Mouse (Mus musculus) left cerebral cortex, postnatal 10 days (tissue): ENCODE data around the gene Egfem1. TPM values are rescaled to one million over a fixed set of nuclear protein-coding genes. Genes with fewer than 3 reads are reported as not detected.

Experiments used
- DNase-seq, 2 experiments: peaks; one replicate each; pipeline ENCODE4 v3.0.0; 2021 to 2022; ENCODE audit warnings: low spot score in 2 of 2, mixed read lengths in 1 of 2; ENCODE audit errors: extremely low spot score in 1 of 2
- intact Hi-C: fragments of 180-260 bp; cut with DNase I; formaldehyde crosslinking; loops from one replicate; pipeline ENCODE4 v1.15.1; 2025
- total RNA-seq, 2 experiments: library from RNA; stranded (reverse); gene quantifications; 2 replicates each; pipeline ENCODE4 v1.2.3; 2021

The Egfem1 gene
- total RNA-seq, 2 experiments from 2014 or later = 17.3 to 19.3 TPM

GRCm38 (mm10) chr3:29122556-29122955 lies 40.7 kb downstream of the Egfem1 start:
- intact Hi-C loops = no loop called here
- no peak for DNase-seq

- intact Hi-C loops = no loop called here
- DNase-seq = no peak
Observed at GRCm38 (mm10) chr3:29132054-29132931, 50.5 kb downstream of the Egfem1 start.

- intact Hi-C loops = no loop called here
- no peak for DNase-seq
Observed at GRCm38 (mm10) chr3:29134509-29134908, 52.7 kb downstream of the Egfem1 start.

GRCm38 (mm10) chr3:29135176-29136064 lies 53.6 kb downstream of the Egfem1 start:
- intact Hi-C loops = no loop called here
- DNase-seq = no peak

- intact Hi-C loops = no loop called here
- no peak for DNase-seq
Observed at GRCm38 (mm10) chr3:29136065-29136955, 54.5 kb downstream of the Egfem1 start.

GRCm38 (mm10) chr3:29168401-29168800 lies 86.6 kb downstream of the Egfem1 start:
- no peak for DNase-seq
- intact Hi-C loops = no loop called here

- intact Hi-C loops = no loop called here
Observed at GRCm38 (mm10) chr3:29169003-29169402, 87.2 kb downstream of the Egfem1 start.

GRCm38 (mm10) chr3:29176991-29177390 lies 95.2 kb downstream of the Egfem1 start:
- DNase-seq = no peak
- intact Hi-C loops = no loop called here

More at GRCm38 (mm10) chr3:29169003-29169402, 87.2 kb downstream of the Egfem1 start:
- no peak for DNase-seq

- intact Hi-C loops = no loop called here
- no peak for DNase-seq
Observed at GRCm38 (mm10) chr3:29182988-29183387, 101.2 kb downstream of the Egfem1 start.

- intact Hi-C loops = no loop called here
- no peak for DNase-seq
Observed at GRCm38 (mm10) chr3:29183615-29184198, 101.9 kb downstream of the Egfem1 start.

GRCm38 (mm10) chr3:29184486-29185241 lies 102.8 kb downstream of the Egfem1 start:
- no peak for DNase-seq
- intact Hi-C loops = no loop called here

GRCm38 (mm10) chr3:29190263-29190662 lies 108.4 kb downstream of the Egfem1 start:
- intact Hi-C loops = no loop called here
- no peak for DNase-seq

- intact Hi-C loops = no loop called here
- DNase-seq = no peak
Observed at GRCm38 (mm10) chr3:29197727-29198512, 116.1 kb downstream of the Egfem1 start.

- DNase-seq = peak; percentile 15
- intact Hi-C loops = no loop called here
Observed at GRCm38 (mm10) chr3:29200601-29201000, 118.8 kb downstream of the Egfem1 start.

GRCm38 (mm10) chr3:29202536-29202935 lies 120.7 kb downstream of the Egfem1 start:
- no peak for DNase-seq
- intact Hi-C loops = no loop called here

- DNase-seq = no peak
- intact Hi-C loops = no loop called here
Observed at GRCm38 (mm10) chr3:29222414-29222813, 140.6 kb downstream of the Egfem1 start.

- intact Hi-C loops = no loop called here
- DNase-seq = no peak
Observed at GRCm38 (mm10) chr3:29229712-29230111, 147.9 kb downstream of the Egfem1 start.
